Mouse (Mus musculus) mesoderm, embryonic 11.5 days (tissue): ENCODE data around the gene Mpdz.

Source experiments
- DNase-seq: peaks from one replicate; pipeline ENCODE4 v3.0.0-alpha.2; 2012; ENCODE audit warnings: low read depth, low spot score

Gene Mpdz

DNA sequence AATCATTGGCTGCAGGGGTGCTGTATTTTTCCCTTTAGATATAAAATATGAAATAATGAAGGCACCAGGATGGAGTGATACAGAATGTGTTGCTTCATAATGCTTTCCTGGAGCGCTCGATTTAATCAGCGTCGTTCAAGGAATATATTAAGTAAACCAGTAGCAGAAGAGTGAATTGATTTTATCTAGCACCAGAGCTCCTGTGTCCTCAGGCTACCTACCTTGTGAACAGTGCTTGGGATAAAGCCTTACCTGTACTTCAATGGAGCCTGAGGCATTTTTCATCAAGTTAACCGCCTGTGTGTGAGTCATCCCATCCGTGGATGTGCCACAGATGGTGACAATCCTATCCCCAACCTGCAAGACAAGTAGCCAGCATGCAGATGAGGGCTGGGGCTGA is 159.5 kb downstream of the Mpdz start:
- DNase-seq = no peak

DNA sequence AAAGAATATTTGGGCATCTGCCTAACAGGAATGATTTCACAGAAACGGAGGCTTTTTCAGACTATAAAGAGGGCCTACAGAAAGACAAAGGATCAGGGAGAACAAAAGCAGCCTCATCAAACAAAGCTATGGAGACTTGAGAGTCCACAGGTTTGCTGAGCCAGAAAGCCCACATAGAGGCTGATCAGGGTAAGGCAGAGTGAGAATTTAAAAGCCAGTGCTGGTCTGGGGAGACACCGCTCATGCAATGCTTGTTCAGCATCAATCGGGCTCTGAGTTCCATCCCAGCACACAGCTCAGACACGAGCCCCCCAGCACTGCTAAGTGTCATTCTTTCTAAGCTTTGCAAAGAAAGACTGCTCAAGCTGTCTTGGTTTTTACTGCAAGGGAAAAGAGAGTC is 162.5 kb downstream of the Mpdz start:
- DNase-seq = no peak

- DNase-seq = no peak
Measured at GRCm38 (mm10) chr4:81279451-81279850, 163.2 kb downstream of the Mpdz start.

- peak; percentile 31 for DNase-seq
Measured at GRCm38 (mm10) chr4:81275957-81276715, 166.5 kb downstream of the Mpdz start.

DNA sequence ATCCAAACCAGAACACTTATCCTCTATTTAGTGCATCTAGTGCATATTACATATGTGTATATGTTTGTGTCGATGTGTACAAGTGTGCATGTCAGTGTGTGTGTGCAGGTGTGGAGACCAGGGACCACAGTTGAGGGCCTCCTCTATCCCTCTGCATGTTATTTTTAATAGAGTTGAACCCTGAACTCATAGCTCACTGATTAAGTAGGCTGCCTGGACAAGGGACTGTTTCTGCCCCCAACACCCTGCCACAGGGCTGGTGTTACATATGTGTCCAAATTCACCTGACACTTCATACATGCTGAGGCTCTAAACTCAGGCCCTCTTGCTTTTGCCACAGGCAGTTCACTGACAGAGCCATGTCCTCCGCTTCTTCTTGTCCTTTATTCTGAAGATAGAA is 169.5 kb downstream of the Mpdz start:
- no peak for DNase-seq

- no peak for DNase-seq
Measured at GRCm38 (mm10) chr4:81252859-81253780, 189.5 kb downstream of the Mpdz start.

- no peak for DNase-seq
Measured at GRCm38 (mm10) chr4:81252334-81252733, 190.3 kb downstream of the Mpdz start.

- peak; percentile 74 for DNase-seq
Measured at GRCm38 (mm10) chr4:81251934-81252333, 190.7 kb downstream of the Mpdz start.

DNA sequence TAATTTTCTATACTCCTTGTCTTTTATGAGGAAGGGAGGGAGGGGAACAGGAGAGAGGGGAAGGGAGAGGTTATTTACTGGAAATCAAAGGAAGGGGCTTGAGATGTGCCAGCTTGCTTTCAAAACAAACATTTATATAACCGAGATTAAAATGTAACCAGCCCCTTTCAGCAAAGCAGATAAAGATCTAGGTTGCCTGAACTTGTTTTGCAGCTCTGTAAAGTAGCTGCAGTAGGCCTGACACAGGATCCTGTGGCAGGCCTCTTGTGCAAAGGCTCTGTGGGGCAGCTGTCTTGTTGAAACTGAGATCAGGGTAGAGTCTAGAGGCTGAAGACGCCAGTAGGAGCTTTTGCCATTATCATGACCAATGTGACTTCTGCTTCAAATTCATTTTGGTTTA is 193.4 kb downstream of the Mpdz start:
- DNase-seq = no peak

- DNase-seq = no peak
Measured at GRCm38 (mm10) chr4:81236227-81236626, 206.4 kb downstream of the Mpdz start.
